Mouse (Mus musculus): Measurements from ENCODE around the gene Tnnc1. TPM values are rescaled to one million over a fixed set of nuclear protein-coding genes. Genes with fewer than 3 reads are reported as not detected.

The Tnnc1 gene
- total and polyA plus RNA-seq, 2 experiments: 0.83 TPM; not detected in 1

DNA sequence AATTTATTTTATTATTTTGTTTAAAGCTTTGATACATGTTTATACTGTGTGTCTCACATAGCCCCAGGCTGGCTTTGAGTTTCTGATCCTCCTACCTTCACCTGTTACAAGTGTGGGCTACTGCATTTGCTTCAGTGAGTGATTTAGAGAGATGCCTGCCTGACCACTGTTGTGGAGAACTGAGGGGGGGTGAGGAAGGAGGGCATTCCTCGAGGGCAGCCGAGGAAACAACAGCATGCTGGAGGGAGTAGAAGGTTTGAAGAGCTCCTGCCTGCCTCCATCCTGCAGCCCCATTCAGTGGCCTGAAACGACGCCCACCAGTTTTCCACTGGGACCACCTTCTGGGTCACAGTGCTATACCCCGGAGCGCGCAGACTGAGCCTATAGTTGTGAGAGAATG lies 42.7 kb upstream of the Tnnc1 start:
- no peak overlapping the region for H3K9ac ChIP-seq (ENCODE audit: low read depth, low read length)
- no peak overlapping the region; the same call in 1 of the 2 replicates for H3K4me3 ChIP-seq (ENCODE audit: insufficient read depth, low read depth, low read length)
- no peaks in the 10 kb centered on the region for H3K27me3 ChIP-seq (ENCODE audit: control insufficient read depth, insufficient read depth, low read length)
- no peaks in the 10 kb centered on the region for H3K36me3 ChIP-seq (ENCODE audit: control insufficient read depth, insufficient read depth, low read length)
- no peak for DNase-seq (ENCODE audit: extremely low read depth, low read depth, low spot score)
- H3K79me2 ChIP-seq (ENCODE audit: control insufficient read depth, insufficient read depth, low read length): no peaks in the 10 kb centered on the region
- H3K27ac ChIP-seq (replicated peaks; ENCODE audit: insufficient read depth, low read depth, low read length): no peak overlapping the region
- TF ChIP-seq POLR2A (IDR thresholded peaks at IDR 0.05; ENCODE audit: extremely low read depth, insufficient read depth, low read length) (no peak), CTCF (IDR thresholded peaks at IDR 0.05; ENCODE audit: low read depth, low read length) (no peak)
- H3K4me1 ChIP-seq (ENCODE audit: control insufficient read depth, insufficient read depth, low read length): peaks cover 2% of the 10 kb centered on the region
- WGBS: 72% methylated on average over 7 of the region's 7 CpGs

DNA sequence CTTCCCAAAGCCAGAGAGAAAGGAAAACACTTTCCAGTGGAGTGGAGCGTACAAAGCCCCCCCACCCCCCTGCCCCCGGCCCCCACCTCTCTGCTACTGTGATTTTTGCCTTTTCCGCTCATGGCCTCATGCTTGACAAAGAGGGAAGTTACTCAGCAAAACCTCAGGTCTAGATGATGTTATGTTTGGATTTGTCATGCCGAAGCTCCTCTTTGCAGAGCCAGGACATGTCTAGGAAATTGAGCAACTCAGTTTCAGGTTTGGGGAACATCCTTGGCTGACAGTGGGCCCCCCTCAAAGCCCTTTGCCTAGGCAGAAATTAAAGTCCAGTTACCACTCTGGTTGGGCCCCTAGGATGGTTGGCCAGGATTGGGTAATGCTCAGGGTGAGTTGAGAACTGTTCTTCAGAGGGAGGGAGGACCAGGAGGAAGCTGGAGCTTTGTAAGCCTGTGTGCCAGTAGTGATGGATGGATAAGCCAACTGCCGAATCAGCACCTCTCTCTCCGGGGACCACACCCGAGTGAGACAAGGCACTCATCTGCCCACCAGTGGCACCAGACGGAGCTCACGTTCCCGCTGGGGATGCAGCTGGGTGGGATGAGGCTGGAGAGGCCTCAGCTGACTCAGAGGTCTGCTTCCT lies 42.0 kb upstream of the Tnnc1 start:
- Histone ChIP-seq H3K27ac (replicated peaks; ENCODE audit: insufficient read depth, low read depth, low read length) (no peak overlapping the region), H3K4me1 (ENCODE audit: control insufficient read depth, insufficient read depth, low read length) (no peaks in the 10 kb centered on the region; the same call in 1 of the 2 replicates), H3K36me3 (ENCODE audit: control insufficient read depth, insufficient read depth, low read length) (no peaks in the 10 kb centered on the region), H3K9ac (ENCODE audit: low read depth, low read length) (peak overlapping the region; percentile 62), H3K4me3 (ENCODE audit: insufficient read depth, low read depth, low read length) (peak overlapping the region; percentile 69), H3K27me3 (ENCODE audit: control insufficient read depth, insufficient read depth, low read length) (no peaks in the 10 kb centered on the region), H3K79me2 (ENCODE audit: control insufficient read depth, insufficient read depth, low read length) (no peaks in the 10 kb centered on the region)
- WGBS: 64% methylated on average over 10 of the region's 10 CpGs
- TF ChIP-seq POLR2A (IDR thresholded peaks at IDR 0.05; ENCODE audit: extremely low read depth, insufficient read depth, low read length) (no peak), CTCF (IDR thresholded peaks at IDR 0.05; ENCODE audit: low read depth, low read length) (no peak)
- no peak for DNase-seq (ENCODE audit: extremely low read depth, low read depth, low spot score)

DNA sequence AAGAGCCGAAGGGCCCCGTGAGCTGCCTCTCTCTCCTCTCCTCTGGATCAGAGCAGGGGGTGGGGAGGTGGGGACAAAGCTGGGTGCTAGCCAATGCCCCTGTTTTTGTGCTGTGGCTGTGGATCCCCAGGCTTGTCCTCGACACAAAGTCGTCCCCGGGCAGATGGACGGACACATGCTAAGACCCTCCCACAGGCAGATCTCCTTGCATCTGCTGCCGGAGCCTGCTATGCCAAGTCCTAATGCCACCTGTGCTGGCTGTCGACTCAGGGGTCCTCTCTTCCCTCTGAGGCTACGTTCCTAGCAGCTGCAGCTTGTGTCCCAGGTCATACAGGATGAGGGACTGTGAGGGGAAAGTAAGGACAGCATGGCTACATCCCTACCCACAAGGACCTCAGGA lies 41.3 kb upstream of the Tnnc1 start:
- TF ChIP-seq POLR2A (IDR thresholded peaks at IDR 0.05; ENCODE audit: extremely low read depth, insufficient read depth, low read length): no peak
- TF ChIP-seq CTCF (IDR thresholded peaks at IDR 0.05; ENCODE audit: low read depth, low read length): no peak
- peaks cover 6% of the 10 kb centered on the region; the same call in 1 of the 2 replicates for H3K36me3 ChIP-seq (ENCODE audit: control insufficient read depth, insufficient read depth, low read length)
- WGBS: 68% methylated on average over 9 of the region's 9 CpGs
- no peaks in the 10 kb centered on the region; the same call in 1 of the 2 replicates for H3K4me1 ChIP-seq (ENCODE audit: control insufficient read depth, insufficient read depth, low read length)
- peak overlapping the region; percentile 69 for H3K4me3 ChIP-seq (ENCODE audit: insufficient read depth, low read depth, low read length)
- H3K79me2 ChIP-seq (ENCODE audit: control insufficient read depth, insufficient read depth, low read length): no peaks in the 10 kb centered on the region
- no peaks in the 10 kb centered on the region for H3K27me3 ChIP-seq (ENCODE audit: control insufficient read depth, insufficient read depth, low read length)
- DNase-seq (ENCODE audit: extremely low read depth, low read depth, low spot score): no peak
- H3K27ac ChIP-seq (replicated peaks; ENCODE audit: insufficient read depth, low read depth, low read length): 0 out of 2 replicates have a peak overlapping the region, but pooled peaks have one; percentile 11
- peak overlapping the region; percentile 62 for H3K9ac ChIP-seq (ENCODE audit: low read depth, low read length)

DNA sequence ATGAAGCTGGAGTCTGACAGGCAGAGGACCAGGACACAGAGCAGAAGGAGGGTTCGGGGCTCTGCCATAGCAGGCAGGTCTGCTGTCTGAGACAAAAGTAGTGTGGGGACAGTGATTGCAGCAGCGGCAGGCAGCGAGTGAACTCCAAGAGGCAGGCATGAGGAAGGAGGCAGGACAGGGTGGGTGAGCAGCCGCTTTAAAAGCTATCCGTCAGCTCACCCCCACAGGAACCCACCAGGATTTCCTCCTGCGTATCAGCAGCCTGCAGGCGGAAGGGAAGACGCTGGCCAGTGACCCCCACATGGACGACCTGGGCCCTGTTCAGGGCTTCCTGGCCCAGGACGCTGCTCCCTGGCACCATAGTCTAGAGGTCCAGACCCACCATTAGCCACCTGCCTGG lies 39.7 kb upstream of the Tnnc1 start, which contains the start of gene Stab1:
Gene Stab1, minus strand, starts transcription at position 217 of the 400 bp plus-strand sequence.
- peak within 1 kb of the TSS; percentile 45 for H3K27ac ChIP-seq (replicated peaks; ENCODE audit: insufficient read depth, low read depth, low read length)
- no peak for DNase-seq (ENCODE audit: extremely low read depth, low read depth, low spot score)
- peak within 1 kb of the TSS; percentile 69 for H3K4me3 ChIP-seq (ENCODE audit: insufficient read depth, low read depth, low read length)
- H3K27me3 ChIP-seq (ENCODE audit: control insufficient read depth, insufficient read depth, low read length): no peaks in the 10 kb centered on the region
- H3K4me1 ChIP-seq (ENCODE audit: control insufficient read depth, insufficient read depth, low read length): peaks cover 3% of the 10 kb centered on the region
- TF ChIP-seq POLR2A (IDR thresholded peaks at IDR 0.05; ENCODE audit: extremely low read depth, insufficient read depth, low read length) (peak; percentile 45; the same call in 1 of the 2 replicates), CTCF (IDR thresholded peaks at IDR 0.05; ENCODE audit: low read depth, low read length) (no peak)
- peak within 1 kb of the TSS; percentile 62 for H3K9ac ChIP-seq (ENCODE audit: low read depth, low read length)
- H3K79me2 ChIP-seq (ENCODE audit: control insufficient read depth, insufficient read depth, low read length): no peaks in the 10 kb centered on the region
- H3K36me3 ChIP-seq (ENCODE audit: control insufficient read depth, insufficient read depth, low read length): peaks cover 16% of the 10 kb centered on the region; the same call in 1 of the 2 replicates
- WGBS: 64% methylated on average over 10 of the region's 10 CpGs

DNA sequence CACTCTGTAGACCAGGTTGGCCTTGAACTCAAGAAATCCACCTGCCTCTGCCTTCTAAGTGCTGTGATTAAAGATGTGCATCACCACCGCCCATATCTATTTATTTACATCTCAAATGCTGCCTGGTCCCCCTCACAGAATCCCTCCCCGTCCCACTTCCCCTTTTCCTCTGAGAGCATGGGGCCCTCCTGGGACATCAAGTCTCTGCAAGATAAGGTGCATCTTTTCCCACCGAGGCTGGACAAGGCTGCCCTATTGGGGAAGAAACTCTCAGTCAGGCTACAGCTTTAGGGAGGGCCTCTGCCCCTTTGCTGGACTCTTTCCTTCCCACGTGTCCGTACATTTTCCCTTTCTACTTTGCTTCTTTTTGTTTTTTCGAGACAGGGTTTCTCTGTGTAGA lies 38.6 kb upstream of the Tnnc1 start:
- H3K36me3 ChIP-seq (ENCODE audit: control insufficient read depth, insufficient read depth, low read length): peaks cover 18% of the 10 kb centered on the region; the same call in 1 of the 2 replicates
- H3K79me2 ChIP-seq (ENCODE audit: control insufficient read depth, insufficient read depth, low read length): no peaks in the 10 kb centered on the region
- no peak for TF ChIP-seq CTCF (IDR thresholded peaks at IDR 0.05; ENCODE audit: low read depth, low read length)
- TF ChIP-seq POLR2A (IDR thresholded peaks at IDR 0.05; ENCODE audit: extremely low read depth, insufficient read depth, low read length): no peak
- no peak overlapping the region for H3K9ac ChIP-seq (ENCODE audit: low read depth, low read length)
- no peaks in the 10 kb centered on the region for H3K27me3 ChIP-seq (ENCODE audit: control insufficient read depth, insufficient read depth, low read length)
- peaks cover 3% of the 10 kb centered on the region for H3K4me1 ChIP-seq (ENCODE audit: control insufficient read depth, insufficient read depth, low read length)
- DNase-seq (ENCODE audit: extremely low read depth, low read depth, low spot score): no peak
- 84% methylated on average over 6 of the region's 6 CpGs for WGBS
- H3K27ac ChIP-seq (replicated peaks; ENCODE audit: insufficient read depth, low read depth, low read length): no peak overlapping the region
- no peak overlapping the region for H3K4me3 ChIP-seq (ENCODE audit: insufficient read depth, low read depth, low read length)

DNA sequence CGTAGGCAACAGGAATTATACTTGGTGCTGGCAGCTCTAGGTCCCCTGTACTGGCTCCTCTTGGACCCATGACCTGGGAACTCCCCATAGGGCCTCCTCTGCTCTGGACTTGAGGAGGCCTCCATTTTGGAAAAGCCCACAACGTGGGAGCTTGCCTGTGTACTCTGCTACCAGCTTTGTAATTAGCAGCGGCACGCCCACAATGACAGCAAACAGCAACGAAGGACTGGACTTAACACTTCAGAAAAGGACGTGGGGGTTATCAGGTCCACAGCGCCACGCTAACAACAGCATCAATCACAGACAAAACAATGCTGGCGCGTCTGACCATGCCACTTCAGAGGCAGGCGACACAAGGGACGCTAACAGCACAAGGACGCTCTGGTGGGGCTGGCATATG lies 37.1 kb upstream of the Tnnc1 start:
- Histone ChIP-seq H3K79me2 (ENCODE audit: control insufficient read depth, insufficient read depth, low read length) (no peaks in the 10 kb centered on the region), H3K4me1 (ENCODE audit: control insufficient read depth, insufficient read depth, low read length) (peaks cover 3% of the 10 kb centered on the region; the same call in 1 of the 2 replicates), H3K27me3 (ENCODE audit: control insufficient read depth, insufficient read depth, low read length) (no peaks in the 10 kb centered on the region), H3K4me3 (ENCODE audit: insufficient read depth, low read depth, low read length) (no peak overlapping the region), H3K9ac (ENCODE audit: low read depth, low read length) (no peak overlapping the region), H3K27ac (replicated peaks; ENCODE audit: insufficient read depth, low read depth, low read length) (no peak overlapping the region), H3K36me3 (ENCODE audit: control insufficient read depth, insufficient read depth, low read length) (peaks cover 28% of the 10 kb centered on the region; the same call in 1 of the 2 replicates)
- 77% methylated on average over 13 of the region's 13 CpGs for WGBS
- TF ChIP-seq CTCF (IDR thresholded peaks at IDR 0.05; ENCODE audit: low read depth, low read length) (no peak), POLR2A (IDR thresholded peaks at IDR 0.05; ENCODE audit: extremely low read depth, insufficient read depth, low read length) (no peak)
- DNase-seq (ENCODE audit: extremely low read depth, low read depth, low spot score): no peak
